Mouse (Mus musculus) gastrocnemius, postnatal 14 days (tissue): ENCODE data around the gene Gm4559. TPM values are rescaled to one million over a fixed set of nuclear protein-coding genes. Genes with fewer than 3 reads are reported as not detected.
A peak's percentile ranks its signal among the peaks of the same experiment; 100 is the strongest.
"Not testable (repeated sequence)": the region's sequence is repeated elsewhere in the genome, so short reads cannot be mapped to it uniquely, and the experiment has no call there.

ENCODE experiments used
- DNase-seq: peaks from one replicate; pipeline ENCODE4 v3.0.0; 2021; ENCODE audit warnings: mixed read lengths
- intact Hi-C: fragments of 180-260 bp; cut with DNase I; formaldehyde crosslinking; loops from one replicate; pipeline ENCODE4 v1.15.1; 2025; ENCODE audit warnings: low total_unique reads
- total RNA-seq, 2 experiments: library from RNA; stranded (reverse); gene quantifications; 2 replicates each; pipeline ENCODE4 v1.2.3; 2021

Gene Gm4559
- total RNA-seq, 2 experiments from 2014 or later = not detected

DNA sequence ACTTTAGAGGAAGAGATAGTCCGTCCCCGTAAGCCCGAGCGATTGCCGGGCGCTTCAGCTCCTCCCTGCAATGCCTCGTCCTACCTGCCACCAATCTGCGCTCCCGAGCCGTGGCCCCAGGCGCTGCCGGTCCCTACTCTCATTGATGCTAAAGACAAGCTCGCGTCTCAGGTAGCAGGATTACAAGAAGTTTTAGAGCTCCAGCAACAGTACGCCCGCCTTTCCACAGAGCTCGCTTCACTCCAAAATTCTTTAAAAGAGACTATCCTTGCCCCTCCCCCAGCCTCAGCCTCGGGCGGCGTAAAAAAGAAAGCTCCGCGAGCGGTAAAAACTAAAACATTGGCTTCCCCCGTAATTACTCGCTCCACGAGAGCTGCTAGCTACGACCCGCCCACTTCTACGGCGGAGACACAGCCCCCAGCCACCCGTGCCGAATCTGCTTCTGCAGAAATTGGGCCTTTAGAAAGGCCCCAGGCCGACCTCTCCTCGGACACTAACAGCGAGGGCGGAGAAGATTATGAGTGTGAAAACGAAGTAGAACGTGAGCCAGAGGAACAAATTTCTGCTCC lies 9.9 kb upstream of the Gm4559 start:
- peak; percentile 59 for DNase-seq

DNA sequence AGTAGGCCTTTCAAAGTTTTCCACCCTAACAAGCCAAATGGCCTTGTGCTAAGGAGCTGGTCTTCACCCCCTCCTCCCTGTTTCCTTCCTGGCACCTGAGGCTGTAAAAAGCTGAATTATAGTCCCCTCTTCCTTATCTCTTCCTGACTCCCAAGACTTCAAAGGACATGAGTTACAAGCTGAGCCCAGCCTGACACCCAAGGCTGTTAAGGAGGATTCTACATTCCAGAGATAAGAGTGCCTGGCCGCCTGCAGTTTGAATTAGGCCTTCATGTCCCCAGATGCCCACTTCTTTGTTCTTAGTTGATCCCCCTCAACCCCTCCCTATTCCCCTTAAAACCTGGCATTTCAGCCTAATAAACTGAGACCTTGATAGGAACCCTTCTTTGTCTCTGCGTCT lies 8.7 kb upstream of the Gm4559 start:
- intact Hi-C loops, DNase-seq: not testable (repeated sequence)

More for the DNA sequence above, 9.9 kb upstream of the Gm4559 start:
- intact Hi-C loops = no loop called here

DNA sequence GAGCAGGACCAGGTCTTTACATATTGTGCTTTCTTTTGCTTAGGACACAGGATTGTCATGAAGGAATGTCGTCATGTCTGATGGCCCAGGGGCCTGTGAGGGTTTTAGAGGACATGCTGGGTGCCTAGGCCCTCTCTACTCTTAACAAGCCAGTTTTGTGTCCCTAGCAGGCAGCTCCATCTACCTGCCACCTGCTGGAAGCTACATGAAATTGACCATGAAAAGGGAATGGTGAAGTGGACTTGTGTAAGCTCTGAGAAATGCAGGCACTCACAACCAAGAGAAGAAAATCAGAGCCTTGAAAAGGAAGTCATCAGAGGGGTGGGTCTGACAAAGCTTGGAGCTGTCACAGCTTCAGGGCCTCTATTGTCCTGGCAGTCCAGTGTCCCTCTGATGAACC lies 5.1 kb upstream of the Gm4559 start:
- intact Hi-C loops, DNase-seq: not testable (repeated sequence)

DNA sequence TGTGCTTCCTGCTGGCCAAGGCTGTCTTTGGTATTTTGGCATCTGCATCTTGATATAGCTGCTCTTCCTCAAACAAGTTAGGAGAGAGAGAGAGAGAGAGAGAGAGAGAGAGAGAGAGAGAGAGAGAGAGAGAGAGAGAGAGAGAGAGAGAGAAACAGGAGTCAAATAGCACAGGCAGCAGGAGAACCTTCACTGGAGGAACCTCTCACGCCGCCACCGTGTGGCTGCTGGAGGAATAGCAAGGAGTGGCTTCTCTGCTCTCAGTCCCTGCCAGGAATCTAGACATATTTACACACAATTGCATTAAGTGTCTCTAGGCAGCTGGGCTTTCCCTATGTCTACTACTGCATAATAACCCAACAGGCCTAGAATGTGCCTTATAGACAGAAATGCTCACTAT lies 4.0 kb upstream of the Gm4559 start:
- peak; percentile 65 for DNase-seq
- intact Hi-C loops = not testable (repeated sequence)

DNA sequence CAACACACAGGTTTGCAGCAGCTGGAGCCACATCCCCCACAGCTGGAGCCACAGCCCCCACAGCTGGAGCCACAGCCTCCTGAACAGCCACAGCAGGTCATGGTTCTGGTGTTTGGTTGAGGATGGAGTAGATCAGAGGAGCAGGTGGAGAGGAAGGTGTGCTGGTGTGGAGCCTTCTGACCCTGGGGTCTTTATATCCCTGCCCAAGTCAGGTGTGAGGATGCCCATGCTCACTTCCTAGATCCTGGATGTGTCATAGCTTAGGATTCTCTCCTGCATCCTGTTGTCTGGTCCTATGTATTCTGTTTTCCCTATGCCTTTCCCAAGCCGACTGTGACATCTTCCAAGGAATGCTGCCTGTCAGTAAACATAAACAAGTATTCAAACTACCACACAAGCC lies 15.9 kb downstream of the Gm4559 start, which contains the start of gene Gm2431:
Gene Gm2431 (minus strand): TSS at position 101 of the 400 bp plus-strand sequence.
- intact Hi-C loops, DNase-seq: not testable (repeated sequence)

DNA sequence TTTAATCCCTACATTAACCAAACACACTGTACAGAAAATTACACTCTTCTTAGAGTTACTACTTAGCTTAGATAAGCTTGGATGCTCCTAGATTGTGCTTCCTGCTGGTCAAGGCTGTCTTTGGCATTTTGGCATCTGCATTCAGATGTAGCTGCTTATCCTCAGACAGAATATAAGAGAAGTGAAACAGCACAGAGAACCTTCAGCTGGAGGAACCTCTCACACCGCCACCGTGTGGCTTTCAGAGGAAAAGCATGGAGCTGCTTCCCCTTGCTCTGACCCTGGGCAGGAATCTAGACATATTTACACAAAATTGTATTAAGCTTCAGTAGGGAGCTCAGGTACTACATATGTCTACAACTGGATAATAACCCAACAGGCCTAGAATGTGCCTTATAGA lies 18.6 kb downstream of the Gm4559 start:
- intact Hi-C loops = no loop called here
- DNase-seq = peak; percentile 10

DNA sequence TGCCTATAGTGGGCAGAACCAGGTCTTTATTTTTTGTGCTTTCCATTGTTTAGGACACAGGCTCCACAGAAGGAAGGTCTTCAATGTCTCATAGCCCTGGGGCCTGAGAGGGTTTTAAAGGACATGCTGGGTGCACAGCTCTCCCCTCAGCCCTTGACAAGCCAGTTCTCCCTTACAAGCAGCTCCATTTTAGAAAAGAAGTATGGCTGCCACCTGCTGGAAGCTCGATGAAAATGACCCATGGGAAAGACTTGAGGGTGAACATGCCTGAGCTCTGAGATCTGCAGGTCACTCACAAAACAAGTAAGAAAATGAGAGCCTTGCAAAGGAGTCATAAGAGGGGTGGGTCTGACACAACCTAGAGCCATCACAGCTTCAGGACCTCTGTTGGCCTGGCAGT lies 24.3 kb downstream of the Gm4559 start:
- intact Hi-C loops = loop anchor here (5.0 kb wide), 1 partner anchor 103 kb away; no protein-coding TSS in a partner anchor
- DNase-seq = no peak

DNA sequence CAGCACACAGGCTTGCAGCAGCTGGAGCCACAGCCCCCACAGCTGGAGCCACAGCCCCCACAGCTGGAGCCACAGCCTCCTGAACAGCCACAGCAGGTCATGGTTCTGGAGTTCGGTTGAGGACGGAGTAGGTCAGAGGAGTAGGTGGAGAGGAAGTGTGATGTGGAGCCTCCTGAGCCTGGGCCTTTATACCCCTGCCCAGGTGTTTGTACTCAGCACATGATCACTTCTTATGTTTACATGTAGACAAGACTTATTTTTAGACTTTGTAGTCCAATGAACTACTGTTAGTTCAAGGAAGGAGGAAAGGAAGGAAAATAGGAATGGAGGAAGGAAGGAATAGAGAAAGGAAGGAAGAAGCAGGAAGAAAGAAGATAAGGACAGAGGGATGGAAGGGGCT lies 33.2 kb downstream of the Gm4559 start, which contains the start of gene Gm40460:
Gene Gm40460 (minus strand): TSS at position 101 of the 400 bp plus-strand sequence.
- intact Hi-C loops = no loop called here
- no peak for DNase-seq

DNA sequence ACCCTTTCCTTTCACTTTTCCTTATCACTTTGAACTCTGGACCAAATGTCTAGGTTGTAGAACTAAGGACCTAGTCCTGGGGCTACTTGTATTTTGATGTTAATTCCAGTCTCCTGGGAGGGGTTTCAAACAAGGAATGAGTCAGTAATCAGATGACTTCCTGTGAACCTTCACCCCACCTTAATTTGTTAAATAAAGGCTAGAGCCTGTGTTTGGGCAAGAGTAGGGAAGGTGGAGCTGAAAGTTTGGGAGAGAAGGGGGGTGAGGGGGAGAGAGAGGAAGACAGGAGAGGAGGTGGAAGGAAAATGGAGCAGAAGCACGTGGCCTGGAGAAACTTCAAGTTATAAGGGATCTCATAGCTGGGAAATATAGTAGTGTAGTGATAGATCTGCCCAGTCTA lies 42.6 kb downstream of the Gm4559 start:
- intact Hi-C loops = no loop called here
- DNase-seq = no peak

DNA sequence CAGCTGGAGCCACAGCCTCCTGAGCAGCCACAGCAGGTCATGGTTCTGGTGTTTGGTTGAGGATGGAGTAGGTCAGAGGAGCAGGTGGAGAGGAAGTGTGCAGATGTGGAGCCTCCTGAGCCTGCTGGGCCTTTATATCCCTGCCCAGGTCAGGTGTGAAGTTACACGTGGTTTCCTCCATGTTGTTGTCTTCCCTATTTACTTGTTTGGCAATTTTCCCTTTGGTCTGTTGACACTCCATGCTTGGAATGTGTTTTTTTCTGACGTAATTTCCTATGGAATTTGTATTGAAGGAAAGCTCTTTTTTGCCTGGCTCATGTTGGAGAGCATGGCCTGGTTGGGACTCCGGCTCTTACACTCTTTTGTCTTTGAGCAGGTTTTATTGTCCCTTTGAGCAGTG lies 44.3 kb downstream of the Gm4559 start, which contains the start of gene Krtap5-5:
Gene Krtap5-5 (minus strand): TSS at position 101 of the 400 bp plus-strand sequence.
- intact Hi-C loops, DNase-seq: not testable (repeated sequence)

DNA sequence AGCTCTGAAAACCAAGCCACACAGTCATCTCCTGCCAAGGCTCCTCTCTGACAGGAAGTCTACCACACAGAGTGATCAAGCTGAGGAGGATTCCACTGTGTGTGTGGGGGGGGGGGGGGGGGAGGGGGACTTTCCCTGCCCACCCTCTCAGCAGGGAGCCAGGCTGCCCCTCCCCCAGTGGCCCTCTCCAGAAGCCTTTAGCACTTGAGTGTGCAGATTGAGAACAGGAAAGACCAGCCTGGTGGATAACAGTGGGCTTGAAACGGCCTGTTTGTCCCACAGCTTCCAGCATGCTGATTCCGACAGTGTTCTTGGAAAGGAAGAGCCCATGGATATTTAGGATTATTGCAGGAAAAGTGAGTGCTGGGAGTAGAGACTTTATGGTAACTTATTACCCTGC lies 49.6 kb downstream of the Gm4559 start:
- no peak for DNase-seq
- intact Hi-C loops = no loop called here

Other genes with a start within 250 kb of the Gm4559 start
- 10 to 100 TPM; 26.6 to 32.0 TPM for gene Mob2, start 213.3 kb downstream of the Gm4559 start, total RNA-seq
- 10 to 100 TPM; 16.5 to 24.6 TPM for gene Dusp8, start 178.5 kb downstream of the Gm4559 start, total RNA-seq
- not detected for gene Gm45618, start 153.6 kb downstream of the Gm4559 start, total RNA-seq
- gene Gm39115, start 138.3 kb downstream of the Gm4559 start, total RNA-seq = not detected
- gene Gm45337, start 129.8 kb downstream of the Gm4559 start, total RNA-seq = not detected
- not detected for gene Gm29735, start 117.2 kb downstream of the Gm4559 start, total RNA-seq
- gene Gm4553, start 108.6 kb downstream of the Gm4559 start, total RNA-seq = not detected
- gene Krtap5-2, start 98.4 kb downstream of the Gm4559 start, total RNA-seq = not detected
- not detected for gene Gm10153, start 84.0 kb downstream of the Gm4559 start, total RNA-seq
- gene Krtap5-3, start 73.0 kb downstream of the Gm4559 start, total RNA-seq = not detected
- gene Gm7579, start 62.5 kb downstream of the Gm4559 start, total RNA-seq = not detected
- not detected for gene Krtap5-5, start 44.4 kb downstream of the Gm4559 start, total RNA-seq
- gene Gm40460, start 33.3 kb downstream of the Gm4559 start, total RNA-seq = not detected
- not detected for gene Gm2431, start 16.0 kb downstream of the Gm4559 start, total RNA-seq
- gene Krtap5-1, start 22.8 kb upstream of the Gm4559 start, total RNA-seq = not detected
- not detected for gene Krtap5-4, start 29.2 kb upstream of the Gm4559 start, total RNA-seq
- gene Ifitm10, start 99.4 kb upstream of the Gm4559 start, total RNA-seq = 1 to 10 TPM; 6.7 to 8.4 TPM
- gene Gm49369, start 108.3 kb upstream of the Gm4559 start, total RNA-seq = 1 to 10 TPM; 1.0 to 4.1 TPM
- 100 to 1,000 TPM; 268 to 284 TPM for gene Ctsd, start 113.7 kb upstream of the Gm4559 start, total RNA-seq
- gene Syt8, start 160.5 kb upstream of the Gm4559 start, total RNA-seq = not detected
- gene Tnni2, start 167.4 kb upstream of the Gm4559 start, total RNA-seq = over 10,000 TPM; 14,029 to 14,677 TPM
- 10 to 100 TPM; 22.2 to 35.0 TPM for gene Lsp1, start 186.4 kb upstream of the Gm4559 start, total RNA-seq
- over 10,000 TPM; 22,199 to 23,470 TPM for gene Tnnt3, start 224.5 kb upstream of the Gm4559 start, total RNA-seq